Mouse (Mus musculus) midbrain, embryonic 12.5 days (tissue): ENCODE results near the gene a. TPM values are rescaled to one million over a fixed set of nuclear protein-coding genes. Genes with fewer than 3 reads are reported as not detected.
"Not testable (repeated sequence)": the region's sequence is repeated elsewhere in the genome, so short reads cannot be mapped to it uniquely, and the experiment has no call there.

Source experiments
- ATAC-seq: fragments of 200-750 bp; cut with Nextera tagmentation; 2 replicates; pipeline ENCODE4 v1.8.0; 2017; ENCODE audit warnings: low read depth, moderate TSS enrichment, moderate library complexity; ENCODE audit not compliant: low FRiP score
- H3K27ac ChIP-seq: fragments of 300-500 bp; sonication (generic); replicated peaks from 2 replicates; pipeline ENCODE4 v1.5.1; 2016; ENCODE audit warnings: mild to moderate bottlenecking
- H3K27me3 ChIP-seq: fragments of 300-500 bp; sonication (generic); 2 replicates; pipeline ENCODE4 v1.6.1; 2016; ENCODE audit warnings: mild to moderate bottlenecking
- H3K36me3 ChIP-seq: fragments of 300-500 bp; sonication (generic); 2 replicates; pipeline ENCODE4 v1.6.1; 2016
- H3K4me1 ChIP-seq: fragments of 300-500 bp; sonication (generic); 2 replicates; pipeline ENCODE4 v1.6.1; 2016
- H3K4me2 ChIP-seq: fragments of 300-500 bp; sonication (generic); replicated peaks from 2 replicates; pipeline ENCODE4 v1.6.1; 2016; ENCODE audit warnings: mild to moderate bottlenecking, moderate library complexity
- H3K4me3 ChIP-seq: fragments of 300-500 bp; sonication (generic); 2 replicates; pipeline ENCODE4 v1.5.1; 2016; ENCODE audit warnings: mild to moderate bottlenecking
- H3K9ac ChIP-seq: fragments of 300-500 bp; sonication (generic); replicated peaks from 2 replicates; pipeline ENCODE4 v1.6.1; 2016; ENCODE audit warnings: mild to moderate bottlenecking, moderate library complexity
- H3K9me3 ChIP-seq: fragments of 300-500 bp; sonication (generic); 2 replicates; pipeline ENCODE4 v1.6.1; 2016; ENCODE audit warnings: mild to moderate bottlenecking
- WGBS: fragments of 180-500 bp; shearing (Covaris S2); methylation state at CpG from one replicate; pipeline ENCODE4 v1.1.7; 2016; 5-methylcytosine and 5-hydroxymethylcytosine counted together
- polyA plus RNA-seq: library from polyadenylated mRNA; unstranded; fragments of >200 nt; fragmentation: Nextera tagmentation; extraction: Ambion mirVana; gene quantifications from 2 replicates; pipeline ENCODE4 v1.2.1, GENCODE M21; 2016

a gene
- polyA plus RNA-seq, 1 experiment from 2014 or later, result 2.2 TPM

- Histone ChIP-seq H3K4me3 (peak overlapping the region; percentile 41), H3K4me2 (peak overlapping the region; percentile 77), H3K27ac (peak overlapping the region; percentile 81), H3K9ac (peak overlapping the region; percentile 63), H3K27me3 (peaks cover 6% of the 10 kb centered on the region; the same call in 1 of the 2 replicates), H3K4me1 (peaks cover 11% of the 10 kb centered on the region), H3K36me3 (no peaks in the 10 kb centered on the region), H3K9me3 (no peaks in the 10 kb centered on the region)
- peak; percentile 86 for ATAC-seq
- under 1% methylated on average over 22 of the region's 22 CpGs for WGBS
Measured at GRCm38 (mm10) chr2:155019673-155020072, 228.5 kb downstream of the a start.

DNA sequence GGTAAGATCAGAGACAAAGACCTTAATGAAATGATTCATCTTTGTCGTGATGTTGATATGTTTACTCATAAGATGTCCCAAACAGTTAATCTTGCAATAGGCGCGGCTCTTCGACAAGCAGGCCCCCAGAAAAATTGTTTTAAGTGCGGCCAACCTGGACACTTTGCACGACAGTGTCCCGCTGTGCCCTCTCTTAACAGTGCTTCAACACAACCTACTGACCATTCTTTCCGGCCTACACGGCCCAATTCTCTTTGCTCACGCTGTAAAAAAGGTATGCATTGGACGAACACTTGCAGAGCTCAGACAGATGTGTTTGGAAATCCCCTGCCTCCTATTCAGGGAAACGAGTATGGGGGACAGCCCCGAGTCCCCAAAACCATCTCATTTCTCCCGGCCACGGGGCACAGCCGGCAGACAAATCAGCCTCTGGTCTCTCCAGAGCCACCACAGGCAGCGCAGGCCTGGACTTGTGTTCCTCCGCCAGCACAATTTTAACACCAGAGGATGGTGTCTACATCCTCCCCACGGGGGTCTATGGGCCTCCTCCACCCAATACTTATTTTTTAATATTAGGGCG is 229.1 kb downstream of the a start:
- 19% methylated on average over 20 of the region's 20 CpGs for WGBS
- not testable (repeated sequence) for H3K4me3 ChIP-seq, H3K27me3 ChIP-seq, ATAC-seq, H3K9ac ChIP-seq, H3K36me3 ChIP-seq, H3K9me3 ChIP-seq
- Histone ChIP-seq H3K4me1 (peaks cover 11% of the 10 kb centered on the region), H3K27ac (0 out of 2 replicates have a peak overlapping the region, but pooled peaks have one; percentile 81), H3K4me2 (peak overlapping the region; percentile 77)

DNA sequence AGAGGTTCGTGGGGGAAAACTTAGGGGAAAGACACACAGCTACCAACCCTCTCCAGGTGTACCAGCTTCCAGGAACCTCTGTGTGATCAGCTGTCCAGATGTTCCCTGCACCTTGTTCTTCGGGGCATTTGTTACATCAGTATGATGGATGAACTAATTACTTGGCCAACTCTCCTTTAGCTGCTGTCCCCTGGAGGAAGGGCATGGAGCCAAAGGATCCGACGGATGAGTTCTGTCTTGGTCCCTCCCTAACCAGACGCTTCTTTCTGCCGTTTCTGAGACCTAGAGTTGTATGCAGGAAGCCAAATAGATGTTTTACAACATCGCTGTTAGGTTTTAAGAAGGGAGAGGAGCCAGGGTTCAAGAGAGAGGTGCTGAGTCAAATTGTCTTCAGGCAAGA is 239.6 kb downstream of the a start:
- no peak overlapping the region for H3K4me2 ChIP-seq
- H3K4me1 ChIP-seq, result no peaks in the 10 kb centered on the region
- H3K27me3 ChIP-seq, result peaks cover 4% of the 10 kb centered on the region; the same call in 1 of the 2 replicates
- H3K4me3 ChIP-seq, result no peak overlapping the region
- no peak for ATAC-seq
- 81% methylated on average over 7 of the region's 7 CpGs for WGBS
- H3K9me3 ChIP-seq, result no peaks in the 10 kb centered on the region
- H3K36me3 ChIP-seq, result no peaks in the 10 kb centered on the region
- H3K9ac ChIP-seq, result no peak overlapping the region
- no peak overlapping the region for H3K27ac ChIP-seq

GRCm38 (mm10) chr2:155032938-155033710 is 241.9 kb downstream of the a start:
- 46% methylated on average over 19 of the region's 19 CpGs for WGBS
- Histone ChIP-seq H3K27ac (no peak overlapping the region), H3K4me3 (no peak overlapping the region), H3K4me2 (no peak overlapping the region), H3K27me3 (peaks cover 4% of the 10 kb centered on the region; the same call in 1 of the 2 replicates), H3K36me3 (no peaks in the 10 kb centered on the region), H3K4me1 (no peaks in the 10 kb centered on the region), H3K9me3 (no peaks in the 10 kb centered on the region), H3K9ac (no peak overlapping the region)
- no peak for ATAC-seq

DNA sequence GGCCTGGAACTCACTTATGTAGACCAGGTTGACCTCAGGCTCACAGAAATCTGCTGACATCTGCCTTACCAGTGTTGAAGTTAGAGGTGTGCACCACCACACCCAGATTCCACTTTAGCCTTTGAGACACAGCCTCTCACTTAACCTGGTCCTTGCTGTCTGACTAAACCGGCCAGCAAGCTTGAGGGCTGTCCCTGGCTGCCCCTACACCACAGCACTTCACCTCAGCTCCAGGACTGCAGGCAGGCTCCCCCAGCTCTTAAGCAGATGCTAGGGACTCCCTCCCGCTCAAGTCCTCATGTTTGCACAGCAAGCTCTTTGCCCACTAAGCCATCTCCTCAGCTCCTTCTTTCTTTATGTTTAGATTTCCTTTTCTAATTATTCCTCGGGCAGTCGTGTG is 248.8 kb downstream of the a start:
- H3K4me2 ChIP-seq, result no peak overlapping the region
- no peak overlapping the region for H3K4me3 ChIP-seq
- H3K36me3 ChIP-seq, result no peaks in the 10 kb centered on the region
- no peaks in the 10 kb centered on the region for H3K9me3 ChIP-seq
- H3K4me1 ChIP-seq, result no peaks in the 10 kb centered on the region
- WGBS, result 67% methylated on average over 4 of the region's 4 CpGs
- ATAC-seq, result no peak
- H3K27me3 ChIP-seq, result no peaks in the 10 kb centered on the region
- H3K9ac ChIP-seq, result no peak overlapping the region
- no peak overlapping the region for H3K27ac ChIP-seq

- Histone ChIP-seq H3K27me3 (no peaks in the 10 kb centered on the region), H3K27ac (no peak overlapping the region), H3K4me2 (no peak overlapping the region), H3K9me3 (no peaks in the 10 kb centered on the region), H3K4me3 (no peak overlapping the region), H3K4me1 (no peaks in the 10 kb centered on the region), H3K36me3 (no peaks in the 10 kb centered on the region), H3K9ac (no peak overlapping the region)
- ATAC-seq, result no peak
- WGBS, result 88% methylated on average over 3 of the region's 3 CpGs
Measured at GRCm38 (mm10) chr2:155044542-155044941, 253.3 kb downstream of the a start.

DNA sequence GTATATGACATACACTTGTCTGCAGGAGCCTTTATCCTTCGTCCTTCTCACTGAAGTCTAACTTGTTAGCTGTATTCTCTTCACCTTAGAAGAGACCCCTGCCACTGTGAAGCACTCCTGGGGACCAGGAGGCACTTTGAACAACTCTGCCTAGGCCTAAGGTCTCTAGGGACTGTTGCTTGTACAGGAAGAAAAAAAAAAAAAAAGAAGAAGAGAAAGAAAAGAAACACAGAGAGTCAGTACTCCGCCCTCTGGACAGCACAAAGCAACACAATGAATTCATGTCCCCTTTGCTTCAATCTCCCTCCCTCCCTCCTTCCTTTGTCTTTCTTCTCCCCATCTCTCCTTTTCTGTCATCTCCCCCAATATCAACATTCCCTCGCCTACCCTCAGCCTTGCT is 253.9 kb downstream of the a start:
- no peaks in the 10 kb centered on the region for H3K36me3 ChIP-seq
- H3K27ac ChIP-seq, result no peak overlapping the region
- H3K4me1 ChIP-seq, result peaks cover 2% of the 10 kb centered on the region
- no peaks in the 10 kb centered on the region for H3K9me3 ChIP-seq
- H3K4me2 ChIP-seq, result no peak overlapping the region
- H3K9ac ChIP-seq, result no peak overlapping the region
- 79% methylated on average over 3 of the region's 3 CpGs for WGBS
- no peaks in the 10 kb centered on the region for H3K27me3 ChIP-seq
- ATAC-seq, result no peak
- no peak overlapping the region for H3K4me3 ChIP-seq

- Histone ChIP-seq H3K9me3 (no peaks in the 10 kb centered on the region), H3K27ac (no peak overlapping the region), H3K27me3 (no peaks in the 10 kb centered on the region), H3K4me2 (no peak overlapping the region), H3K36me3 (no peaks in the 10 kb centered on the region), H3K4me3 (no peak overlapping the region), H3K4me1 (peaks cover 12% of the 10 kb centered on the region), H3K9ac (no peak overlapping the region)
- 89% methylated on average over 2 of the region's 2 CpGs for WGBS
- no peak for ATAC-seq
Measured at GRCm38 (mm10) chr2:155046803-155047202, 255.6 kb downstream of the a start.

DNA sequence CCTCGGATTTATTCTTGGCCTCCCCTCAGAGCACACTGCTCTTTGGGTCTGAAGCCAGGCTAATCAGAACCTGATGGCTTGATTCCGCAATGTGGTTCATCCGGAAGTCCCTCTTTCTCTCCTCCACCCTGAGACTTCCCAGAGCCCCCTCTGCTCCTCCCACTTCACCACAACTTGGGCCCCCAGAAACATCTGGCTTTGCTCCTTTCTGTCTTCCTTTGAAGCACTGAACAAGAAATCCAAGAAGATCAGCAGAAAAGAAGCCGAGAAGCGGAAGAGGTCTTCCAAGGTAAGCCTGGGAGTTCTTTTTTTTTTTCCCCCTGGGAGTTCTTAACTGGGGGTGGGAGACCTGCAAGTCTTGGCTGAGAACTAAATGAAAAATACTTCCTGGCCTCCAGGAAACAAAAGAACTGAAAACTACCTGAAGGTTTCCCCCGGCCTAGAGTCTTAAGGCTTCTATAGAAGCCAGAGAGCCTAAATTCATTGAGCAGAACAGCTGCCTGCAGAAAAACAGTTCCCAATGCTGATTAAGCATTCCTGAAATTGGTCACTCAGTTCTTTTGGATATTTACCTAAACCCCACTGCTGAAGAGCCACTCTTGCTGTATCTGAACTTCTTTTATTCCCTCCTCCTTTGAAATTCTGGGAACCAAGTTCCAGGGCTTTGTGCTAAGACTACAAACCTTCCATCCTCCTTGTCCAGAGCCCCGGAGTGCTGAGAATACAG is 256.4 kb downstream of the a start:
- Histone ChIP-seq H3K9me3 (no peaks in the 10 kb centered on the region), H3K27me3 (no peaks in the 10 kb centered on the region), H3K4me2 (no peak overlapping the region), H3K36me3 (no peaks in the 10 kb centered on the region), H3K4me3 (no peak overlapping the region), H3K9ac (no peak overlapping the region), H3K4me1 (peaks cover 13% of the 10 kb centered on the region), H3K27ac (no peak overlapping the region)
- 64% methylated on average over 7 of the region's 7 CpGs for WGBS
- ATAC-seq, result no peak

- peak; percentile 1; the same call in 1 of the 2 replicates for ATAC-seq
- 19% methylated on average over 5 of the region's 5 CpGs for WGBS
- Histone ChIP-seq H3K9ac (peak overlapping the region; percentile 80), H3K36me3 (no peaks in the 10 kb centered on the region), H3K4me3 (peak overlapping the region; percentile 54), H3K27ac (peak overlapping the region; percentile 91), H3K4me2 (peak overlapping the region; percentile 78), H3K27me3 (no peaks in the 10 kb centered on the region), H3K9me3 (no peaks in the 10 kb centered on the region), H3K4me1 (peaks cover 13% of the 10 kb centered on the region)
Measured at GRCm38 (mm10) chr2:155050108-155050503, 258.9 kb downstream of the a start.

- Histone ChIP-seq H3K4me2 (peak overlapping the region; percentile 78), H3K9ac (peak overlapping the region; percentile 80), H3K9me3 (no peaks in the 10 kb centered on the region), H3K27me3 (no peaks in the 10 kb centered on the region), H3K4me1 (peaks cover 13% of the 10 kb centered on the region), H3K4me3 (peak overlapping the region; percentile 54), H3K27ac (peak overlapping the region; percentile 91), H3K36me3 (no peaks in the 10 kb centered on the region)
- ATAC-seq, result peak; percentile 94
- WGBS, result under 1% methylated on average over 45 of the region's 45 CpGs
Measured at GRCm38 (mm10) chr2:155050504-155051236, 259.5 kb downstream of the a start.
